Mouse (Mus musculus) cerebellum, postnatal 10 days (tissue): ENCODE data around the gene Speer4b.
A peak's percentile ranks its signal among the peaks of the same experiment; 100 is the strongest.
"Not testable (repeated sequence)": the region's sequence is repeated elsewhere in the genome, so short reads cannot be mapped to it uniquely, and the experiment has no call there.

Experiments
- DNase-seq, 2 experiments: peaks; one replicate each; pipeline ENCODE4 v3.0.0; 2021; ENCODE audit warnings: mixed read lengths in 2 of 2

Speer4b gene

GRCm38 (mm10) chr5:27501338-27501737 lies at the start of gene Speer4b:
Gene Speer4b, minus strand, starts transcription at chr5:27501438.
- not testable (repeated sequence) for DNase-seq

- no peak for DNase-seq
Observed at GRCm38 (mm10) chr5:27549291-27549690, 48.1 kb upstream of the Speer4b start.

DNA sequence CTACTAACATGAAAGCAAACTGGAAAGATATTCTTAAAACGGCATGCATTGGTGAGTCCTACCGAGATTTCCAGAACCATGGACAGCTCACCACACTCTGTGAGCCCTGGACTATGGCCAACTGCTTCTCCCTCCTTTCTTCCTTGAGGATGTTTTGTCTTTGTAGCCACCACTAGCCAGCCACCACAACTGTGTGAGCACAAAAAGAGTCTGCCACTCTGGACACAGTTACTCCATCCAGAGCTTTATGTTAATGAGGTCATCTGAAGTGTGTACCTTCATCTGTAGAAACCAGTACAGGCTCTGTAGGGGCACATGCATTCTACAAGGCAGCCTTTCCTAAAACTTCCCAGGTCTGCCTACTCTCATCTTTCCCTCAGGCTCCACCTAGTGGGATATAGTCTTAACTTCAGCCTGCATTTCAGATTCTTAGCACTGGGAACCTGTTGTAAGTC lies 43.6 kb upstream of the Speer4b start:
- peak; percentile 68 to 76 for DNase-seq

- DNase-seq = no peak
Observed at GRCm38 (mm10) chr5:27526906-27527305, 25.7 kb upstream of the Speer4b start.

DNA sequence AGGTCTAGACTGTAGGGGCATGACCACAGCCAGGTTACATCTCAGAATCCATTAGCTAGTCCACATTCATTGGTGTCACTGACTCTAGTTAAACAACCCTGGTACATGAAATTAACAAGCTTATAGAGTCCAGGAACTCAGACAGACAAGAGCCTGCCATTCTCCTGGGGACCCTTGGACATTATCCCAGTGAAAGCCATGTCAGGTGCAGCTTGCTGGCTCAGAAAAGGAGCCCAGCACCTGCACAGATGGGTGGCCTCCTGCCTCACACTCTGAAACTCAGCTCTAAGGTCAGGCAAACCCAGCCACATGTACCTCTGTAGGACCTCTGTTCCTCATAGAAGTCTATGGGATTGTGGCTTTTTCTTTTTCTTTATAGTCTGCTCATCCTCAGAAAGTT lies 17.5 kb upstream of the Speer4b start:
- DNase-seq = peak; percentile 25 to 40

DNA sequence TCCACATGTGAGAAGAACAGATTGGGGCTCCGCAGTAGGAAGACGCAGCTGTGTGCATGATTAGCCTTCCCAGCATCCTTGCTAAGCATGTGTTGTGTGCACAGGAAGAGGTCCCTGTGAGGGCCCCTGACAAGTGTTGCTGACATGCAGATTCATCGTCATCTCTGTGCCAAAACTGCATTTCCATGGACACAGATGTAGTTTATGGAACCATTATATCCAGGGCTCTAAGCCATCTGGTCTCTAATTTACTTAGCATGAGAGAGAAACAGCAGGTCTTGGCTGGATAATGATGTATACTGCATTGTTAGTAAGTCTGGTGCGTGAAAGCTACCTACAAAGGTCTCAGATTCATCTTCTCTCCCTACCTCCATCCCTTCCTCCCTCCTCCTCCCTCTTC lies 10.3 kb downstream of the Speer4b start:
- no peak for DNase-seq

DNA sequence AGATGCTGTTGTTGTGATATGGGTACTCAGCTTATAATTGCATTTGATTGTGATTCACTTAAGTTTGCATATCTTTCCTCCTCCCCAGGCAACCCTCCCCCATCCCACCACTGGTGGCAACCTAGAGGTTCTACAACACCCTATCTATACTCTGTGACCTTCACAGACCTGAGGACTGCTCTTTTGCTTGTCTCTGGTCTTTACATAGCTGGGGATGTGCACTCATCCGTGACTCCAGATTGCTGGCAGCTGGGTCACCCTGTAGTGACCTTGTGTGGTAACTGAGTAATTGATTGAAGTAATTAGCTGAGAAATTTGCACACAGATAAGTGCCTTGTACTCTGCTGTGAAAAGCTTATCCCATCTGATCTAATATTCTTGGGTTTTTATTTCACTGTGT lies 15.1 kb downstream of the Speer4b start:
- DNase-seq = no peak

GRCm38 (mm10) chr5:27481706-27482105 lies 19.5 kb downstream of the Speer4b start:
- DNase-seq = peak; percentile 57 to 61

DNA sequence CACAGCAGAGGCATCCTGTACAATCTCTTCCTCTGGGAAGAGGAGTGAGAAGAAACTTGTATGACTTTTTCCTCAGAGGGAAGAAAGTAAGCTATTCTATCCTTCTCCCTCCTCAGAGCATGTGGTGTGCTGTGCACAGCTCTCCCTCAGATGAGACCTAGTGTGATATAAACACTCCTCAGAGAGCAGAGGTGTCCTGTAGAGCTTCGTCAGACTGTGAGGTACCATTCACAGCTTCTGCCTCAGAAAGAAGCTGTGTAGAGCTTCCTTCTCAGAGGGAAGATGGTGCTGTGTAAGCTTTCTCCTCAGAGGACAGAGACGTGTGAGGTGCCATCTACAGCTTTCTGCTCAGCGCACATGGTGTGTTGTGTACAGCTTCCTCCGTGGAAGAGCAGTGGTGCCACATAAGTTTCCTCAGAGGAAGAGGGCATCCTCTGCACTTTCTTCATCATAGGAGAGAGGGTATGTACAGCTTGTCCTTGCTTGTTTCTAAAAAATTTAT lies 26.2 kb downstream of the Speer4b start:
- DNase-seq = no peak

DNA sequence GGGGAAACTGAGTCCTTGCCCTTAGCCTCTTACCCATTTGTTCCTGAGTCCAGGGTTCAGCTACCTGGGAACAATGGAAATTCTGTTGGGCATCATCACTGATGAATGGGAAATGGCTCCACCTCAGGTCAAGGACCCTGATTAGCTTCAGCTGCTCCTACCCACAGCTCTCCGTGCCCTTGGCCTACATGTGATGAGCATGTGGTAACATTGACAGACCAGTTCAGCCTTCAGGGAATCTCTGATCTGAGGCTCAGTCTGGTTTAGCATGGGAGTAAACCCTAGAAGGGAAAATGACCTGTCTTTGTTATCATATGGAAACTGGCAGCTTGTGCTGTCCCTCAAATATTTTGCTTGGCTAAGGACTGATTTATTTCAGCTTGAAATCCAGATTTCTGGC lies 43.6 kb downstream of the Speer4b start:
- DNase-seq = no peak

DNA sequence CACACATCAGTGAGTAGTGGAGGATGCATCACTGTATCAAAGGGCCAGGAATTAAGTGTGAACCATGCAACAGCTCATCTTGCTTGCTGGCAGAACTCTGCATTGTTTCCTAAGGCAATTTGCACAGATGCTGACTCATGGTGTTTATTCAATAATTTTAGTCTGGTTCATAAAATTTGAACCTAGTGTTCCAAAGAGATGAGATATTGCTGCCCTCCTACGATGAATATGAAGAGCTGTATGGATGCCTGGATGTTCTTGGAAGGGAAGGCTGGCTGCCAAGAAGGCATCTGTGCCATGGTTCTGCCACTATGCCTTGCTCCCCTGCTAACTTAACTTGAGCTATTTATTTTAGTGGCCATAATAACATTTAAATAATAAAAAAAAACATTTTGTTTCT lies 44.3 kb downstream of the Speer4b start:
- peak; percentile 66 to 75 for DNase-seq

GRCm38 (mm10) chr5:27454386-27454785 lies 46.9 kb downstream of the Speer4b start:
- DNase-seq = no peak

GRCm38 (mm10) chr5:27453201-27453845 lies 47.9 kb downstream of the Speer4b start:
- peak; percentile 49 to 50 for DNase-seq
